Mouse (Mus musculus): Measurements from ENCODE around the gene F2rl3. TPM values are rescaled to one million over a fixed set of nuclear protein-coding genes. Genes with fewer than 3 reads are reported as not detected.

Gene F2rl3
- total RNA-seq, 4 experiments from 2014 or later, result 0.23 to 0.55 (median 0.43) TPM; not detected in 1

GRCm38 (mm10) chr8:72762306-72762705, 626 bp downstream of the F2rl3 start:
- DNase-seq (ENCODE audit: low spot score in 2 of 2), result peak in 1 of 2 experiments; percentile 2

- no peak for DNase-seq (ENCODE audit: low spot score in 2 of 2)
These were observed 4.0 kb downstream of the F2rl3 start for GRCm38 (mm10) chr8:72765696-72766095.

- no peak for DNase-seq (ENCODE audit: low spot score in 2 of 2)
These were observed 5.1 kb downstream of the F2rl3 start for GRCm38 (mm10) chr8:72766777-72767176.

- DNase-seq (ENCODE audit: low spot score in 2 of 2), result no peak
These were observed 16.1 kb downstream of the F2rl3 start for GRCm38 (mm10) chr8:72777797-72778196.

- no peak for DNase-seq (ENCODE audit: low spot score in 2 of 2)
These were observed 19.0 kb downstream of the F2rl3 start for GRCm38 (mm10) chr8:72780644-72781043.

- no peak for DNase-seq (ENCODE audit: low spot score in 2 of 2)
These were observed 39.9 kb downstream of the F2rl3 start for GRCm38 (mm10) chr8:72801583-72801982.

GRCm38 (mm10) chr8:72812690-72813089, 51.0 kb downstream of the F2rl3 start:
- DNase-seq (ENCODE audit: low spot score in 2 of 2), result no peak

Other genes with a start within 250 kb of the F2rl3 start
- gene Med26, start 213.6 kb upstream of the F2rl3 start, total RNA-seq (2022), result 10 to 100 TPM in 1 of 4 experiments, 1 to 10 TPM in 3; 7.1 to 11.1 (median 9.2) TPM
- 100 to 1,000 TPM; 102 to 116 (median 113) TPM for gene Smim7, start 190.8 kb upstream of the F2rl3 start, total RNA-seq (2022)
- 100 to 1,000 TPM in 3 of 4 experiments, 10 to 100 TPM in 1; 97.4 to 111 (median 103) TPM for gene Tmem38a, start 189.8 kb upstream of the F2rl3 start, total RNA-seq (2022)
- gene Nwd1, start 115.2 kb upstream of the F2rl3 start, total RNA-seq (2022), result 10 to 100 TPM; 45.4 to 57.7 (median 50.6) TPM
- 100 to 1,000 TPM; 172 to 190 (median 175) TPM for gene Sin3b, start 38.6 kb upstream of the F2rl3 start, total RNA-seq (2022)